Mouse (Mus musculus) MEL (cell line): ENCODE results near the gene Gzmm.

Experiments
- BHLHE40 ChIP-seq: IDR thresholded peaks from 2 replicates; pipeline ENCODE4 v1.6.1; 2012; ENCODE audit warnings: low read depth, mild to moderate bottlenecking, inconsistent platforms, low read length, improper control_type of control experiment, borderline replicate concordance
- CHD2 ChIP-seq: IDR thresholded peaks from 2 replicates; pipeline ENCODE4 v1.6.1; 2011; ENCODE audit warnings: low read length, improper control_type of control experiment
- CTCF ChIP-seq, 3 experiments: IDR thresholded peaks in 2 of 3; conservative IDR thresholded peaks in 1 of 3; 2 replicates each; pipeline ENCODE4 v1.5.1; 2011 to 2012; ENCODE audit warnings: low read length in 3 of 3, low read depth in 2 of 3, mild to moderate bottlenecking in 2 of 3, improper control_type of control experiment in 1 of 3, inconsistent platforms in 1 of 3, mixed read lengths in 1 of 3, moderate library complexity in 1 of 3; ENCODE audit not compliant: control insufficient read depth in 1 of 3, insufficient read depth in 1 of 3, poor library complexity in 1 of 3, severe bottlenecking in 1 of 3
- E2F4 ChIP-seq: IDR thresholded peaks from 2 replicates; pipeline ENCODE4 v1.6.1; 2011; ENCODE audit warnings: low read depth, low read length, improper control_type of control experiment, borderline replicate concordance
- ELF1 ChIP-seq: IDR thresholded peaks from 2 replicates; pipeline ENCODE4 v1.6.1; 2014; ENCODE audit warnings: low read depth, mild to moderate bottlenecking, inconsistent platforms, low read length, improper control_type of control experiment, moderate library complexity
- EP300 ChIP-seq, 2 experiments: IDR thresholded peaks; 2 replicates each; pipeline ENCODE4 v1.6.1; 2011; ENCODE audit warnings: improper control_type of control experiment in 2 of 2, low read length in 2 of 2, low read depth in 1 of 2, mild to moderate bottlenecking in 1 of 2
- GATA1 ChIP-seq: IDR thresholded peaks from 2 replicates; pipeline ENCODE4 v1.6.1; 2011; ENCODE audit warnings: low read depth, low read length, improper control_type of control experiment
- HCFC1 ChIP-seq: IDR thresholded peaks from 2 replicates; pipeline ENCODE4 v1.6.1; 2012; ENCODE audit warnings: low read depth, mild to moderate bottlenecking, inconsistent platforms, low read length, improper control_type of control experiment, moderate library complexity
- KAT2A ChIP-seq: conservative IDR thresholded peaks from 2 replicates; pipeline ENCODE4 v1.6.1; 2012; ENCODE audit warnings: low read depth, low read length, improper control_type of control experiment, inconsistent platforms
- MAFK ChIP-seq: IDR thresholded peaks from 2 replicates; pipeline ENCODE4 v1.6.1; 2011; ENCODE audit warnings: low read depth, mild to moderate bottlenecking, low read length, improper control_type of control experiment, borderline replicate concordance
- POLR2A ChIP-seq, 2 experiments: IDR thresholded peaks; 2 replicates each; pipeline ENCODE4 v1.6.1; 2011 to 2012; ENCODE audit warnings: low read length in 2 of 2, mild to moderate bottlenecking in 2 of 2, control low read depth in 1 of 2, improper control_type of control experiment in 1 of 2, low read depth in 1 of 2, moderate library complexity in 1 of 2; ENCODE audit not compliant: control insufficient read depth in 1 of 2, insufficient read depth in 1 of 2, poor library complexity in 1 of 2
- SIN3A ChIP-seq: IDR thresholded peaks from 2 replicates; pipeline ENCODE4 v1.6.1; 2012; ENCODE audit warnings: low read length, improper control_type of control experiment, inconsistent platforms
- TBP ChIP-seq: IDR thresholded peaks from 2 replicates; pipeline ENCODE4 v1.8.0; 2011; ENCODE audit warnings: low read depth, low read length, improper control_type of control experiment
- USF1 ChIP-seq: IDR thresholded peaks from 2 replicates; pipeline ENCODE4 v1.6.1; 2014; ENCODE audit warnings: low read depth, mild to moderate bottlenecking, inconsistent platforms, low read length, improper control_type of control experiment, moderate library complexity

GRCm38 (mm10) chr10:79721089-79721488 is 32.3 kb downstream of the Gzmm start:
- TF ChIP-seq EP300 (IDR thresholded peaks at IDR 0.05; ENCODE audit: low read depth in 1 of 2, low read length in 2 of 2) (no peak), E2F4 (no peak), CTCF (IDR thresholded peaks at IDR 0.05 in 2 of 3, conservative IDR thresholded peaks at IDR 0.05 in 1 of 3; ENCODE audit: control insufficient read depth in 1 of 3, insufficient read depth in 1 of 3, low read depth in 2 of 3, low read length in 3 of 3, poor library complexity in 1 of 3, severe bottlenecking in 1 of 3) (no peak), POLR2A (IDR thresholded peaks at IDR 0.05; ENCODE audit: control insufficient read depth in 1 of 2, insufficient read depth in 1 of 2, low read depth in 1 of 2, low read length in 2 of 2, poor library complexity in 1 of 2) (no peak), USF1 (no peak), TBP (no peak), CHD2 (no peak), MAFK (no peak), HCFC1 (no peak), KAT2A (no peak), BHLHE40 (no peak), ELF1 (no peak), SIN3A (no peak), GATA1 (no peak)
